Mouse (Mus musculus) ovary, adult 18-20 months (tissue): ENCODE results near the gene Rad51b.
A peak's percentile ranks its signal among the peaks of the same experiment; 100 is the strongest.

Source experiments
- DNase-seq: peaks from one replicate; pipeline ENCODE4 v3.0.0; 2022; ENCODE audit warnings: low spot score, mixed read lengths

Gene Rad51b

GRCm38 (mm10) chr12:79330571-79330970 is 33.5 kb downstream of the Rad51b start:
- no peak for DNase-seq

DNA sequence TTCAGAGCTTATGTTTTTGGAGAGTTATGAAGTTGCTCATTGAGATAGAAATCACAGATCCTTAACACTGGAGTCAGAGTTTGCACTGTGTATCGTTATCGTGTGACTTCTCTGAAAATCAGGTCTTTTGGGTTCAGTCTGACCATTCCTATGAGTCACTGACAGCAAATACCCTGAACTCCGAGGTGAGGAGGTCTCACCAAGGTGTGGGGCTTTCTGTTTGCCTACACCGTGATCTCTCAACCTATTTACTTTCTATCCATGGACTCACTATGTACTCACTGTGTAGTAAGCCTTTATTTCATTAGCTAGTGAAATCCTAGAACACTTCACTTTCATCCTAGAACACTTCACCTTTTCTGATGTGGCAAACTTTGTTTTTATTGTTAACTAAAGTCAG is 34.6 kb downstream of the Rad51b start:
- DNase-seq: no peak

- no peak for DNase-seq
Measured at GRCm38 (mm10) chr12:79338791-79339190, 41.7 kb downstream of the Rad51b start.

GRCm38 (mm10) chr12:79340513-79340912 is 43.4 kb downstream of the Rad51b start:
- peak; percentile 32 for DNase-seq

DNA sequence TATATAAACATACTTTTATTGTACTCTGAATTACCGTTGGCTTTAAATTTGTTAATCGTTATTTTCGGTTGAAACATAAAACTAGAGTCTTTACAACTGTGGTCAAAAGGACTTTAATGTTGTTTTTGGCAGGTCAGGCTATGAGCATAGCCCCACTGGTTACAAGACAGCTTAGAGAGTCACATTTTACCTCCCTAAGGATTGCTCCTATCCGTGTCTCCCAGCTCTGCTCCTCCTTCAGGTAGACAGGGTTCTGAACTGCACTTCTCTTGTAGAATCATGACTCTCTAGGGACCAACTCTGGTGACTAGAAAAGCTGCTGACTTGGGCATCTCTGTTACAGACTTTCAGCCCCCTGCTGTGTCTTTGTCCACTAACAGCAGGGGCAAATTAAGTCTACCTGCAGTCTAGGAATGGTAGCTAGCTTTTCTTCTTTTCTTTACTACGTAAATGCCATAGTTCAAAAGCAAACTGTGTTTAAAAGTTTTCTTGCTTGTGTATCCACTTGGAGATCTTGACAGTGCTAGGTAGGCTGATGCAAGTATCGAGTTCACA is 44.3 kb downstream of the Rad51b start:
- DNase-seq: no peak

DNA sequence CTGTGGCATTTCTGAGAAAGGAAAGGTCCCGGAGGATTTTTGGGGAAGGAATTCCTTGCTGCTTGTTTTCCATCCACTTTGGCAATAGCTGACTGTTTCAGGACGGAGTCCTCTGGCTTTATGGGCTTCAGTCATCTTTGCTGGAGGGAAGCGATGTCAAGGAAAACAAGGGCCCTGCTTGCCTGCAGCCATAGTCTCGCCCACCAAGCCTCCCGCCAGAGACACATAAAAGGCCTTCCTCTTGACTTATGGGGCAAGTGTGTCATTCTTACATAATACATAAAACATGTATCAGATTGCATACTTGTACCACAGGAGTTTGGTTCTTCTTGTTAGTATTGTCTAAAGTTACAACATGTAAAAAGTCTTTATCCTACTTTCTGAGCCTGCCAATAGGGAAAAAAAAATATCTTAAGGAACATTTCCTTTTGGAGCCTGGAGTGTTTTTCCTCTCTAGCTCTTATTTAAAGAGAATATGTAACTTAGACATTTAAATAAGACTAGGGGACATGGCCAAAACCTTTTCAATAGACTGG is 49.2 kb downstream of the Rad51b start:
- DNase-seq: no peak

- DNase-seq: peak; percentile 29
Measured at GRCm38 (mm10) chr12:79347643-79348042, 50.6 kb downstream of the Rad51b start.

- no peak for DNase-seq
Measured at GRCm38 (mm10) chr12:79351461-79351860, 54.4 kb downstream of the Rad51b start.

DNA sequence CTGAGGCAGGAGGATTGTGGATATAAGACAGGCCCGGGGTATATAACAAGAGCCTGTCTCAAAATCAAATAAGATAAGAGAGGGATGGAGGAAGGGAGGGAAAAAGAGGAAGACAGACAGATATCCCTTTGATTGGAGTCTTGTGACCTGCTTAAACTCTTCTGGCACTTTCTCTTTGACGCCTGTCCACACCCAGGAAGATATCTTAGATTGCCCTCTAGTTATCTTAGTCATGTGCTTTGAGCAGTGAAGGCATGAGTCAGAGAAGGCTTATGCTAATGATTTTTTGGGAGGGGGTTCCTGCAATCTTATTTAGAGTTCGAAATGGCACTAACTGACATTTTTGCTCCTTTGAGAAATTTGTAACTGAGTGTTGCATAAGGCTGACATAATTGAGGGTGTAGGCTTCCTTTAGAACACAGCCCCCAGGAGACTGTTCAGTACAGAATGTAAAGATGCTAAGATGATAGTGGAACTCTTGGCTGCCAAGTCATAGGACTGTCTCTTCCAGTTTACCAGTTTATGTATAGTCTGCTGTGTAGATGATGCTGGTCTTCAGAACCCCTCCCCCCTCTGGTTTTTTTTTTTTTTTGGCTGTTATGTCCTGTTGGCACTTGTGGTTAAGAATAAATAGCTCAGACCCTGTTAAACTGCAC is 55.1 kb downstream of the Rad51b start:
- no peak for DNase-seq

GRCm38 (mm10) chr12:79352742-79353114 is 55.6 kb downstream of the Rad51b start:
- DNase-seq: no peak

- no peak for DNase-seq
Measured at GRCm38 (mm10) chr12:79353356-79353755, 56.3 kb downstream of the Rad51b start.

DNA sequence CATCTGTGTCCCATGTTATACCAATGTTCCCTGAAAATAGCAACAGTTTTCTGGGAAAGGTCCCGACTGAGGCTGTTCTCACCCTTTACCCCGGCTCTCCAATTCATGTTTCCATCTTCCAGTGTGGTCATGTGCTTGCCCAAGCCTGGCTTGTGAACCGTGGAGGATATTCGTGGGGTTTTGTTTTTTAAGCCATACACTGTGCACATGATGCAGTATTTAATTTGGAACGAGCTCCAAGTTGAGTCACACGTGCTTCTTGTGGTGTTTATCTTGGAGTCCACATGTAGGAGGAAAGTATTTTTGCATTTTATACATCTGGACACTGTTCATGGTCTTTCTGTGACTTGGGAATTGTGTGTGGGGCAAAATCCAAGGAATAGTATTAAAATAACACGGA is 57.5 kb downstream of the Rad51b start:
- no peak for DNase-seq

GRCm38 (mm10) chr12:79356138-79356537 is 59.1 kb downstream of the Rad51b start:
- DNase-seq: no peak

DNA sequence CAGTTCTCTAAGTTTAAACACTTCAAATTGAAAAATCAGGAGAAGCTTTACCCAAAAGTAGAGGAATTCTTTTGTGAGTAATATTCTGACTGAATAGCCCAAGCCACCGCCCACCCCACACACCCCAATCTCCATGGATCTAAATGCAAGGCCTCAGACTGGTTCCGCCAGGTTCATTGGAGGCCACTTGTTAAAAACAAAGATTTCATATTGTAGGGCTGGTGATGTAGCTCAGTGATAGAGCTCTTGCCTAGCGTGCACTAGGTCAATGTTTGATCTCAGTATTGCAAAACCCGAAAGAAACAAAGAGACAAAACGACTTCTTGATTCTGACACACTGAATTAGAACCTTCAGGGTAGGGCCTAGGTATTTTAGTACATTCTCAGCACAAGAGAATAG is 60.5 kb downstream of the Rad51b start:
- no peak for DNase-seq

DNA sequence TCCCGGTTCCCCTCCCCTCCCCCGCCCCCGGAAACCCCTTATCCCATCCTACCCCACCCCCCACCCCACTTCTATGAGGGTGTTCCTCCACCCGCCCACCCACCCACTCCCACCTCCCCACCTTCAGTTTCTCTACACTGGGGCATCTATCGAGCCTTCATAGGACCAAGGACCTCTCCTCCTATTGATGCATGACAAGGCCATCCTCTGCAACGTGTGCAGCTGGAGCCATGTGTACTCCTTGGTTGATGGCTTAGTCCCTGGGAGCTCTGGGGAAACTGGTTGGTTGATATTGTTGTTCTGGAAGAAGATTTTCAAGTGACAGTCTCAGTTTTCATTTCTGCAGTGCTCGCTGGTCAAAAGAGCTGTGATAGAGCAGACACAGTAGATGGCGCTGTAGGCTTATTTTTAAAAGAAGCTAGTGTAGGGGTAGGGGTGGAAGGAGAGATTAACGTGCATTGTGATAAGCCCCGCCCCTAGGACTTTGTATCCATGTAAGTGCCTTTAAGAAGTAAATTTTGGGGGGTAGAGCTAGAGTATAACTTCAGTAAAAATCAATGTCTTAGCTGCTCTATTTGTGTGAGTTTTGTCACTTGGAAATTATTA is 61.6 kb downstream of the Rad51b start:
- no peak for DNase-seq

DNA sequence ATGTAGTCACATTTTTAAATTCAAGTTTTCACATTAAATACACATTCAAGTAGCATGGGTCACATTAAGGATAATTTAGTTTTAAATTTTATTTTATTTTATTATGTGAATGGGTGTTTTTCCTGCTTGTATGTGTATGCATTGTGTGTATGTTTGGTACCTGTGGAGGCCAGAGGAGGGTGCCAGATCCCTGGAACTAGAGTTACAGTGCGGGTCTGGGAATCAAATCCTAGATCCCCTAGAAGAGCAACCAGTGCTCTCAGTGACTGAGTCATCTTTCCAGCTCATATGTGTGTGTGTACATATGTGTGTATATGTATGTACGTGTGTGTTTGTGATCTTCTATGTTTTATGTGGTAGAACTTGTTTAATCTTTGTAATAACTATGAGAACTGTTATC is 62.3 kb downstream of the Rad51b start:
- no peak for DNase-seq

- no peak for DNase-seq
Measured at GRCm38 (mm10) chr12:79362219-79362618, 65.1 kb downstream of the Rad51b start.

GRCm38 (mm10) chr12:79364284-79364683 is 67.2 kb downstream of the Rad51b start:
- DNase-seq: no peak

DNA sequence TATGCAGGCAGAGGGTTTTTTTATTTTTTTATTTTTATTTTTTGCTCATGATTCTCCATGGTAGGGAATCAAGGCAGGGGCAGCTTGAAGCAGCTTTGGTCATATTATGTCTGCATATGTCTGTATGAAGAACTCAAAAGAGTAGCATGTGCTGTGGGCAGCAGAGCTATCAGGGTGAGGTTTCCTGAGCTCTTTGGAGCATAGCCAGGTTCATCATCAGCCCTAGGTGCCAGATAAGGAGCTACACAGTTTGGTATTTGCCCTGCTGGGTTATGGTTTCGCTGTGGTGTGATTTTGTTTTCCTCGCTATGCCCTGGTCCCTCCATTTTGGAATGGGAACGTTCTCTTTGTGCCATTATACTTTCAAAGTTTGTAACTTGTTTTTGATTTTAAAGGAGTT is 71.7 kb downstream of the Rad51b start:
- no peak for DNase-seq

- no peak for DNase-seq
Measured at GRCm38 (mm10) chr12:79369512-79370165, 72.6 kb downstream of the Rad51b start.

- no peak for DNase-seq
Measured at GRCm38 (mm10) chr12:79372697-79373096, 75.6 kb downstream of the Rad51b start.

DNA sequence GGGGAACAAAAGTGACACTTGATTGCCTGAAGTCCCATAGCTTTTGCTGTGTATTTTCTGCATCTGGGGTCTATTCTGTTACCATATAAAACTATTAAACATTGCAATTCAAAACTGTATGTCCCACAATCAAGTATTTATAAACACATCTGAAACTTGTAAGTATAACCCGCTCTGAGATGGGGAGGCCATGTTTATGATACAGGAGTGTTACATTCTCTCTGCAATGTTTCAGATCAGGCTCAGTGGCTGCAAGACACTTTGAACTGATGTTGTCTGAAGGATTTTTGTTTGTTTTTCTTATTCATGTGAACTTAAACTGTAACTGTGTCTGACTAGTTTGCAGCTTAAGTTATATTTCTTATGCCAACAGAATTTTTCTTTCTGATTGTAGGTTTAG is 80.3 kb downstream of the Rad51b start:
- DNase-seq: no peak

- no peak for DNase-seq
Measured at GRCm38 (mm10) chr12:79377861-79378260, 80.8 kb downstream of the Rad51b start.
